Mouse (Mus musculus): ENCODE data around the gene Poln.

Poln gene

DNA sequence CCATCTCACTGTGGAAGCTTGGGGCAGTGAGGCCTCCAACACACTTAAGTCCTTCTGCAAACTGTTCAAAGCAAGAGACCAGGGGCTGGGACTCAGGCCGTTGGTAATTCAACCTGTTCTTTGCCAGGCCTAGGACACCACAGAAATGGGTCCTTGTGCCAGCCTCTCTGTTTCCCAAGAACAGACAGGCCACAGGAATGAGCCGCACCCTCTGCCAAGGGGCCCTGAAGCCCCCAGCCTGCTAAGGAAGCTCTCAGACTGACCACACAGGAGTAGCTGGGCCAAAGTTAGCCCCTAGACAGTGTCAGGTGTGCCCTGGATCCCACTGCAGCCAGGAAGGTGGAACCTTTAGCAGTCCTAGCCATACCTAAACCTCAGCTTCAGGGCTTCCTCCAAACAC, 17.1 kb upstream of the Poln start:
- DNase-seq, result no peak

GRCm38 (mm10) chr5:34185791-34186190, 16.5 kb upstream of the Poln start:
- DNase-seq, result no peak

- DNase-seq, result no peak
Observed at GRCm38 (mm10) chr5:34185051-34185580, 15.9 kb upstream of the Poln start.

- DNase-seq, result no peak
Observed at GRCm38 (mm10) chr5:34183976-34184375, 14.7 kb upstream of the Poln start.

- DNase-seq, result no peak
Observed at GRCm38 (mm10) chr5:34183156-34183880, 14.1 kb upstream of the Poln start.

DNA sequence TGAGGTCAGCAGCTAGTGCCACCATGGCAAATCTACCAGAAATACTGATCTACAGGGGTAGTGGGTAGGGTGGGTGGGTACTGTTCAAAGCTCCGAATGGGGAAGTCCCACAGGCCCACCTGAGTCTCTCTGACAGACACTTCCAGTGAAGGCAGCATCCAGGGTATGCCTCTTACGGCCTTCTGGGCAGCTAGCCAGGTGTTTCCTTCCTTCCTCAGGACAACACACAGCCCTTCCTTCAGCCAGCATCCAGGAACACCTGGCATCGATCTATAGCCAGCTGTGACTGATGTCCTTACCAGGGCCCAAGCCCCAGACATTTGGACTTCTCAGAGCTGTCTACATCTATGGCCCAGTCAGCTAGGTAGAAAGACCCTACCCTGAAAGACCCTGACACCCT, 13.2 kb upstream of the Poln start:
- DNase-seq, result no peak

DNA sequence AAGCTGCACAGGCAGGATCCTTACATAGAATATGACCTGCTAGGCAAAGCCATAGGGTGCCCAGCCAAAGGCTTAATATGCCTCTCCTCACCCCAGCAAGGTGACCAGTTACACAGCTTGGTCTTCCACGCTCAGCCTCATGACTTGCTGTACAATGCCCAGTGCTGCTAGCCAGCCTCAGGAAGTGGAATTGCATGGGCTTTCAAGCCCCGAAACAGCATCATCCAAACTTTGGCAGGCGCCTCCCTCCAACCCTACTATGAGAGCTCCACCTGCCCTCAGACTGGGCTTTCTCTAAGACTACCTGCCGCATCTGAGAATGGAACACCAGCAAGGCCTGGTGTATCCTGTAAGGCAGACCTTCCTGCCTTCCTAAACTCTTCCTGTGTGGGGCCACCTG, 8.6 kb upstream of the Poln start:
- no peak for DNase-seq

DNA sequence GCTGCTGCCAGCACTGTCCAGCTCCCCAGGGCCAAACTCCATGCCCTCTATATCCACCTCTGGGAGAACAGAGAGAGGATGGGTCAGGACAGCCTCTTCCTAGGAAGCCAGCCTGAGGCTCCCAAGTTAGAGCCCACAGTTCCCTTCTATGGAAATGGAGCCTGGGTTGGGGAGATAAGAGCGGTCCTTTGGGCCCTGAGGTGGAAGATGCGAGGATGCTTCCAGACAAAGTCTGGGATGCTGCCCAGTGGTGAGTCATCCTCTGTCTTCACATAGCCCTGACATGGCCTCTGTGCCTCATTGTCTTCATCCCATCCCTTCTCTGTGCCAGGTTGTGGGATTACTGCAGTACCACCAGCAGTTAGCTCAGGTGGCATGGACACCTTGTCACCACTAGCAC, 7.8 kb upstream of the Poln start:
- DNase-seq, result no peak

DNA sequence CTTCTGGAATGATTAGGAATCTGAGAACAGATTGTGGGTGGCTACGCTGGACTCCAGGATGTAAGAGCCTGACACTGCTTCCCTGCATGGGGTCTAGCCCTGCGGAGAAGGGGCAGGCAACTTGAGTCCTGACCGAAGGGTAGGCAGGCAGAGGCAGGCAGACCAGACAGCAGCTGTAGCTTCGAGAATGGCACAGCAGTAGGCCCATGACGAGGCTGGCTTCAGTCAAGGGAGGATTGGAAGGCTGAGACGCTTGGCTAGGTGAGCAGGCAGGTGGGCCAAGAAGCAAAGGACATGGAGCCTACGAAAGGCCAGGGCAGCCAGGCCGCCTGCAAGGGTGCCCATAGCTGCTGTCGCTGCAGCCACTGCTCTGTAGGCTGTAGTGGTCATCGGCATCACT, 7.4 kb upstream of the Poln start:
- DNase-seq, result no peak

DNA sequence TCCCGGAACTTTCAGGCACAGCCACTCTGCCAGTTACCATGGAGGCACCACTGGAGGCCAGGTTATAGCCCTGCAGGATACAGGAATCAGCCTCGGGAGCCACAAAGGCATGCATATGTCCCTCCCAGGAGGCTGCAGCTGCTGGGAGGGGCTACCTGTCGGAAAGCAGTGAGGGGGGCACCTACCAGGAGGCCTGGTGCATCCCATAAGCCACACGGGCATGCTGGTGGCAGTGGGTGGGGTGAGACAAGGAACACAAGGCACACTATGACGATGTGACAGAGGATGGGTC, 6.1 kb upstream of the Poln start:
- no peak for DNase-seq

- DNase-seq, result no peak
Observed at GRCm38 (mm10) chr5:34174550-34175402, 5.5 kb upstream of the Poln start.

DNA sequence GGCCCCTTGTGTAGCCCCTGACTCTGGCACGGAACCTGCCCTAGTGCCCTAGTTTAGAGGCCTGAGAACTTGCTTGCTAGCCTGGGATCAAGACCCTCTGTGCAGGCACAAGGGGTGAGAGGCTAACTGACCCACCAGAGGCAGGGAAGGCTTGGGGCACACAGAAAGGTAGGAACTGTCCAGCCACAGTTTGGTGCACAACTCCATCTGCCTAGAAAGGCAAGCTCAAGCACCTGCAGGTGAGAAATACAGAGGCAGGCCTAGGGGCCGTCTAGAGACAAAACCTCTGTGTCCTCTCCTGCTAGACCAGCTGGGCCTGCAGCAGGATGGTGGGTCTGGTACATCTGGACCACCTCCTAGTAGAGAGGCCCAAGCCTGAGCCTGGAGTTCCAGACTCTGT, 4.8 kb upstream of the Poln start:
- DNase-seq, result no peak

GRCm38 (mm10) chr5:34170726-34171125, 1.5 kb upstream of the Poln start:
- DNase-seq, result no peak

DNA sequence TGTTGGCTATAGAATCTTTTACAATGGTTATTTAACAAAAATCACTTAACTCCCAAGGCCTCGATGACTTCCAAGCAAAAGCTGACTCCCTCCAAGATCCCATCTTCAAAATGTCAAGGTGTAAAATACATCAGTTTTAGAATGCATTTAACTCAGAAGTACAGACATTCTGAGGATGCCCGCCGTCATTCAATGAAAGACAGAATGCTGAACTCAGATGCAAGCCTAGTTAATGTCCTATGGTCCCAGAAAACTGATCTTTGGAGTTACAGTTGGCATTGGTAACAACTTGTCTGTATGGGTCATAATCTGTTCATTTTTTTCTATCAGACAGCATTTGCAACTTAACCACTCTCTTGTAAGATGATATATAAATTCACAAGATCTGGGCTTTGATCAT, 706 bp upstream of the Poln start:
- no peak for DNase-seq

DNA sequence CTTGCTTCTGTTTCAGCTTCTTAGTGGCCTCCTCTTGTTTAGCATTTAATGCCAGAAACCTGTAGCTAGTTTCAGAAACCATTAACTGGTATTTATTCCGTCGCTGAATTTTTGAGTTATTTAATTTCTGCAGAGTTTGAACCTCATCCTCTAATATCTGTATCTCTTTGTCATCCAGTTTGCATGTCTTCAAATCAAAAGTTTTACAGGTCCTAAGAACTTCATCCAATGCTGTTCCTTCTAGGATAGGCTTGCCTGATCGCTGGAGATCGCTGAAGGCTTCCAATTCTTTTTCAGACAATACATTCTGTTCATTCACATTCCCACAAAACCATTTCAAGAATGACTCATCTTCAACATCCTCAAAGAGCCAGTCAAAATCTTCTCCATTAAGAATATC, 1.4 kb downstream of the Poln start:
- DNase-seq, result no peak

- no peak for DNase-seq
Observed at GRCm38 (mm10) chr5:34165793-34166192, 3.5 kb downstream of the Poln start.

DNA sequence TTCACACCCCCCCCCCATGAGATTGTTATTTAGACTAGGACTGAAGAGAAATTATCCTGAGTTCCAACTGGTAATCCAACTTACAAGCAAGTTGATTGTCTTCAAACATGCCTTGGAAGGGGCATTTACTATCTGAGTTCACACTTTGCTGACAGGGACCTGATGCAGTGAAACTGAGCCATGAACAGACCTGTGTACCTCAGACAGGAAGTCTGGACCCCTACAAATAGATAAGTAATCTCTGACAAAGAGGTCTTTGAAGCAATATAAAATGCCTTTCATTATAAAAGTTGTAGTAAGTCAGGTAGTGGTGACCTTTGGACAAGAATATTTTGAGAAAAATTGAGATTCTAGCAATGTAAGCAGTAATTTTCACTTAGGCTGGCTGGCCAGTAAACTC, 20.8 kb downstream of the Poln start:
- no peak for DNase-seq

GRCm38 (mm10) chr5:34147554-34147953, 21.7 kb downstream of the Poln start:
- no peak for DNase-seq

GRCm38 (mm10) chr5:34139751-34140150, 29.5 kb downstream of the Poln start:
- DNase-seq, result peak; percentile 11

- no peak for DNase-seq
Observed at GRCm38 (mm10) chr5:34132731-34133130, 36.5 kb downstream of the Poln start.

GRCm38 (mm10) chr5:34124131-34124530, 45.1 kb downstream of the Poln start:
- no peak for DNase-seq

- DNase-seq, result no peak
Observed at GRCm38 (mm10) chr5:34119121-34119856, 50.0 kb downstream of the Poln start.

GRCm38 (mm10) chr5:34105681-34106080, 63.6 kb downstream of the Poln start:
- DNase-seq, result no peak

DNA sequence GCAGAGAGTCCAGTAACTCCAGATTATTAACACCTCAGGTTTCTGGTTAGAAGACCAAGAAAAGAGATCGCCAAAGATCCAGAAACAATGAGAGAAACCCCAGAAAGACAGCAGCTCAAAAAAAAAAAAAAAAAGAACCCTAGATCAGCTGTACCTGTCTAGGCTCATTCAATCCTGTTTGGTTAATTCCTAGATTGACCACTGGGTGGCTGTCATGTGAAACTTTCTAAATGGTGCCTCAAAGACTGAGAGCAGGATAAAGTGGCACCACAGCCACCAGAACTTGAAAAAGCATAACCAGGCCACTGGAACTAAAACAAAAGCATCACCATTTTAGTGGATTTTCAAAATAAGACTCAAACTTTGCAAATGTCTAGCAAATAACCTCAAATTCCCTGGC, 71.9 kb downstream of the Poln start:
- DNase-seq, result peak; percentile 47 to 56

Data from B cell, adult 2 months (primary cell).